Mouse (Mus musculus): Measurements from ENCODE around the gene Ppm1d. TPM values are rescaled to one million over a fixed set of nuclear protein-coding genes. Genes with fewer than 3 reads are reported as not detected.

Ppm1d gene
- polyA plus RNA-seq, 1 experiment, result 7.9 TPM

GRCm38 (mm10) chr11:85329167-85329894, 18.3 kb downstream of the Ppm1d start:
- DNase-seq (ENCODE audit: low spot score), result no peak

DNA sequence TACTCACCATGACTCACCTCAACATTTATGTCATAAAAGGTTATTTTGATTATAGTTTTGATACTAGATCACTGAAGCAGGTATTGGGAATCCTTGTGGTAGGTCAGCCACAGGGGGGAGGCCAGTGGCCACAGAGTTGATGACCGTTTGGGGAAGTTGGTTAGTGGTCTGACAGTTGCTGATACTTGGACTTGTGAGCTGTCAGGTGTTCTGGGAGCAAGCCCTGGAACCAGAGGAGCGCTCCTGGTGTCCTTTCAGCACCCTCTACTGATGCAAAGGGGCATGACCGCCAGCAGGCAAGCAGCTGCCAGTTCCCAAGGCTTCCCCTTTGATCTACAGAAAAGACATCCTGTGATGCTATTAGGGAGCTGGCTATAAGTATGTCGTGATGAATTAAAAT, 23.7 kb downstream of the Ppm1d start:
- DNase-seq (ENCODE audit: low spot score), result peak; percentile 29

GRCm38 (mm10) chr11:85339173-85339831, 28.3 kb downstream of the Ppm1d start:
- DNase-seq (ENCODE audit: low spot score), result no peak

- DNase-seq (ENCODE audit: low spot score), result no peak
Measured at GRCm38 (mm10) chr11:85340070-85340616, 29.1 kb downstream of the Ppm1d start.

DNA sequence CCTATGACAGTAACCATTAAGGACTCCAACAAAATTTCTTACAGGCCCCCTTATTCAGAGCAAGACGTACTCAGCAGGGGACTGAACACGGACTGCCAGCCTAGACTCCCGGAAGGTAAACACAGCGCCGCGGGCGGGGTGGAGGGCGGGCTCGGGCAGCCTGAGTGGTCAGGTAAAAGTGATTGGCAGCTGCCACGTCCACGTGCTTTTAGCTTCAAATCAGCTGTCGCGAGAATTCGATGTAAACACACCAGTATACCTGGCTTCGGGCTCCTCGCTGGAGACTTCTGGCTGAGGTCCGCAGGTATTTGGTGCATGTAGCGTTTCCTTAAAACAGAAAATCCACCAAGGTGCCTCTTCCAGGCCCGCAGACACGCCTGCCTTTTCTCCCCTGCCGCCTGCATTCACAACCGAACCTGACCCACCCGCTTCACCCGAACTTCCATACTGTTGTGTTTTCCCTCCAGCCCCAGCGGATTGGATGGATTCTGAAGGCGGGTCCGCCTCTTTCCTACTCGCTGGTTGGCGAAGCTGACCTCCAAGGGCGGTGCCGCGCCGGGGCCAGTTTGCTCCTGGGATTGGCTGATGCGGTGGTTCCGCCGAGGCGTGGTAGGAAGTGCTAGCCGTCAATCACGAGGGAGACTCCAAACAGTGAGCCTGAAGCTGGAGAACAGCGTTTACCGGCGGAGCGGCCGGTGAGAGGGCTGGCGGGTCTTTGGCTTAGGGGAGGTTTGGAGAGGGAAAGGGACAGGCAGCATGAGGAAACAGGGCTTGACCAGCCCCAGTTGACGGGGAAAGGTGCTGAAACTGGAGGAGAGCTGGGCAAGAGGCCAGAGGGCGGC, 41.7 kb downstream of the Ppm1d start, which contains the start of gene Bcas3:
Gene Bcas3 (plus strand): TSS at position 629 of the 842 bp plus-strand sequence.
- peak; percentile 95 for DNase-seq (ENCODE audit: low spot score)

DNA sequence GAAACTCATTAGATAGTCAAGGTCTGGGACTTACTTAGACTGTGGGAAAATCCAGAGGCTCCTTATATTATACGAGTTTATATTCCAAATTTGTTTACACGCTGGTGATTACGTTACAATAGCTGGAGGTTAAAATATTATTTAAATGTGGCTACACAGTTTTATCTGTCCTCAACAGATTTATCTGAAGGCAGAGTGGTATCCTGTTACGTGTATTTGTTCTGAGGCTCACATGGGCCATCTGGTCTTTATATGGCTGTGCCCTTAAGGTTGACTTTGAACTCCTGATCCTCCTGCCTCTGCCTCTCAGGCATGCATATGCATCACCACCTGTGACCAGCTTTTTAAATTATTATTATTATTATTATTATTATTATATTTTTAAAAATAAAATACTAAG, 42.8 kb downstream of the Ppm1d start:
- no peak for DNase-seq (ENCODE audit: low spot score)

DNA sequence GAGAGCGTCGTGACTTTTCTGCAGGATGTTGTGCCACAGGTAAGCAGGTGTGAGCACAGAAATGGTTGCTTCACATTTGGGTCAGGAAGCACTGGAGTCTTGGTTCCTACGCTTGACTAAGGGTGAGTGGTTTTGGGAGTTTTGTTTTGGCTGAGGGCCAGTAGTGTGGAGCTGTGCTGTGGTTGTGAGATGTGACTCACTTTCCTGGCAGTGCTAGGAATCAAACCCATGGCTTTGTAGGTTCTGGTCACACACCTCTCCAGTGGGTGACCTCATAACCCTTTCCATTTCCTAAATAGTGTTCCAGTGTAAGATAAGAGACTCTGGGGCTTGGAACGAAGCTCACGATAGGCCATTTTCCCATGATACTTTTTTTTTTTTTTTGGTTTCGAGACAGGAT, 48.6 kb downstream of the Ppm1d start:
- no peak for DNase-seq (ENCODE audit: low spot score)

DNA sequence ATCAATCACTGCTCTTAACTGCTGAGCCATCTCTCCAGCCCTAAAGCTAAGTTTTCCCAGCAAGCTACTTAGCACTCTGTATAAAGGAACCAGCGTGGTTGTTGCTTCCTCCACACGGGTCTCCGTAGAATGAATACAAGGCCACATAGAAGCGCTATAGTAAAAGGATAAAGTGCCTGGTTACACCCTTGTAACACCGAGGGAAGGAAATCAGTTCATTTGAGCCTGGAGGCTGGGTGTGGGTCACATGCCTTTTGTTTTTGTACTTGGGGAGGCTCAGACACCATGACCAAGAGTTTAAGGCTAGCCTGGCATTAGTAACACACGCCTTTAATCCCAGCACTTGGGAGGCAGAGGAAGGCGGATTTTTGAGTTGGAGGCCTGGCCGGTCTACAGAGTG, 50.6 kb downstream of the Ppm1d start:
- no peak for DNase-seq (ENCODE audit: low spot score)

DNA sequence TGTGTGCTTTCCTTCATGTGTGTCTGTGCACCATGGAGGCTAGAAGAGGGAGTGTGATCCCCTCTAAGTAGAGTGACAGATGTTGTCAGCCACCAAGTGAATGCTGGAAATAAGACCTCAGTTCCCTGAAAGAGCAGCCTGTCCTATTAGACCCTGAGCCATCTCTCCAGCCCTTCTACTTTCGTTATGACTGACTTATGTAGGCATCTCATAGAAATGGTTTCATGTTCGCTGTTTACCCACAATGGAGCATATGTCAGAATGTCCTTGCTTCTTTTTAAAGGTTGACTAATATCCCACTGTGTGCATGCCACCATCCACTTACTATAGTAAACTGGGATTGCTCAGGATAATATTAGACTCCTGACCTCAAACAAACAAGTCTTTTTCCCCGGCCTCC, 55.1 kb downstream of the Ppm1d start:
- DNase-seq (ENCODE audit: low spot score), result no peak

GRCm38 (mm10) chr11:85367823-85368222, 56.8 kb downstream of the Ppm1d start:
- DNase-seq (ENCODE audit: low spot score), result no peak

DNA sequence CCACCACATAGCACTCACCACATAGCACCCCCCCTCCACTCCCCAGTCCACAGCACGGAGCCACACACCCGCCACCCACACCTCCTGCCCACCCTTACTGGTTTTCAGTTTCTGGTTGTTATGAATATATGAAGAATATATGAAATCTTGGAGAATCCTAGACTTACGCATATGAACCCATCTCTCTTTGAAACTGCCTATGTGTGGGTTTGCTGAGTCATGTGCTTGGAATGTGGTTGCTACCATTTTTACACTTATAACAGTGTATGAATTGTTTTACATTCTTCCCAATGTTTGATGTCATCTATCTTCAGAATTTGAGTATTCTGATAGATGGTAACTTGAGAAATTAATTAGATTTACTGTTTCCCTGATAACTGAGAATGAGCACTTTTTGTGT, 68.0 kb downstream of the Ppm1d start:
- no peak for DNase-seq (ENCODE audit: low spot score)

- no peak for DNase-seq (ENCODE audit: low spot score)
Measured at GRCm38 (mm10) chr11:85380046-85380445, 69.0 kb downstream of the Ppm1d start.

DNA sequence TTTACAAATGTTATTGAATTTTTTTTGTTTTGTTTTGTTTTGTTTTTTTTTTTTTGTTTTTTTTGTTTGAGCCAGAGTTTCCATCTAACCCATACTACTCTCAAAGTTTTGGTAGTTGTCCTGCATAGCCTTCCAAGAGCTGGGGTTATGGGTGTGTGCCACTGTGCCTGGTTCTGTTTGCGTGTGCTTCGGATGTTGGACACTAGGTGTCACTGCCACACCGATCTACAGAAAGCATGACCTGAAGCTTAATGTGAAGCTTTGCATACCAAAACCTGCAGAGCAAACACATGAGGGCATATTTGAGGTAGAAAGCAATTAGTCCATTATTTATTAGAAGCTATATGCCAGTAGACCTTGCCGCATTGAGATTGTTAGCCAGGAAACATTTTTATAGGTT, 71.0 kb downstream of the Ppm1d start:
- no peak for DNase-seq (ENCODE audit: low spot score)

GRCm38 (mm10) chr11:85383975-85384821, 73.2 kb downstream of the Ppm1d start:
- no peak for DNase-seq (ENCODE audit: low spot score)

GRCm38 (mm10) chr11:85392179-85392863, 81.3 kb downstream of the Ppm1d start:
- no peak for DNase-seq (ENCODE audit: low spot score)

DNA sequence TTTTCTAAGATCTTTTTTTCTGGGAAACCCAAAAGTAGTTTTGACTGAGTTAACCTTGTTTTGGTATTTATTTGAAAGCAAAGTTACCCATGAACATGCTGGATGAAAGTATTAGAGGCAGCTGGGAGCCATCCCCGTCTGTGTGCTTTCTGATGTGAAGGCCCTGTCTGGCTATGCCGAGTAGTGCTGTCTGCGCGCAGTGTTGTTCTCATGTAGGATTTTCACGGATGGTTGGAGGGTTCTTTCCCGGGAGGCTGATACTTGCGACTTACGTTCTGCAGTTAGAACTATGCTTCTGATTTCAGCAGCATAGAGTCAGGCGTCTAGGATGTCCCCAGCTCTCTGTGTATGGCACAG, 81.8 kb downstream of the Ppm1d start:
- DNase-seq (ENCODE audit: low spot score), result no peak

- DNase-seq (ENCODE audit: low spot score), result no peak
Measured at GRCm38 (mm10) chr11:85393990-85394389, 82.9 kb downstream of the Ppm1d start.

GRCm38 (mm10) chr11:85395361-85395760, 84.3 kb downstream of the Ppm1d start:
- no peak for DNase-seq (ENCODE audit: low spot score)

Measured in urinary bladder, adult 2 months (tissue).